Mouse (Mus musculus) hindbrain, embryonic 12.5 days (tissue): ENCODE data around the gene Cdk5. TPM values are rescaled to one million over a fixed set of nuclear protein-coding genes. Genes with fewer than 3 reads are reported as not detected.
A peak's percentile ranks its signal among the peaks of the same experiment; 100 is the strongest.

Experiments used
- ATAC-seq: fragments of 200-750 bp; cut with Nextera tagmentation; 2 replicates; pipeline ENCODE4 v1.8.0; 2017; ENCODE audit warnings: moderate TSS enrichment; ENCODE audit not compliant: low FRiP score
- H3K27ac ChIP-seq: fragments of 300-500 bp; sonication (generic); 2 replicates; pipeline ENCODE4 v1.5.1; 2016; ENCODE audit warnings: mild to moderate bottlenecking
- H3K27me3 ChIP-seq: fragments of 300-500 bp; sonication (generic); 2 replicates; pipeline ENCODE4 v1.6.1; 2016; ENCODE audit warnings: mild to moderate bottlenecking
- H3K36me3 ChIP-seq: fragments of 300-500 bp; sonication (generic); 2 replicates; pipeline ENCODE4 v1.6.1; 2016; ENCODE audit warnings: mild to moderate bottlenecking
- H3K4me1 ChIP-seq: fragments of 300-500 bp; sonication (generic); 2 replicates; pipeline ENCODE4 v1.6.1; 2016
- H3K4me2 ChIP-seq: fragments of 300-500 bp; sonication (generic); replicated peaks from 2 replicates; pipeline ENCODE4 v1.6.1; 2016; ENCODE audit warnings: mild to moderate bottlenecking
- H3K4me3 ChIP-seq: fragments of 300-500 bp; sonication (generic); 2 replicates; pipeline ENCODE4 v1.5.1; 2016; ENCODE audit warnings: mild to moderate bottlenecking
- H3K9ac ChIP-seq: fragments of 300-500 bp; sonication (generic); 2 replicates; pipeline ENCODE4 v1.6.1; 2016; ENCODE audit warnings: mild to moderate bottlenecking, moderate library complexity
- H3K9me3 ChIP-seq: fragments of 300-500 bp; sonication (generic); replicated peaks from 2 replicates; pipeline ENCODE4 v1.6.1; 2016; ENCODE audit warnings: mild to moderate bottlenecking
- WGBS: fragments of 180-500 bp; shearing (Covaris S2); methylation state at CpG from one replicate; pipeline ENCODE4 v1.1.7; 2016; 5-methylcytosine and 5-hydroxymethylcytosine counted together
- polyA plus RNA-seq: library from polyadenylated mRNA; unstranded; fragments of >200 nt; fragmentation: Nextera tagmentation; extraction: Ambion mirVana; gene quantifications from 2 replicates; pipeline ENCODE4 v1.2.1, GENCODE M21; 2016

The Cdk5 gene
- polyA plus RNA-seq, 1 experiment from 2014 or later, result 61.0 TPM

DNA sequence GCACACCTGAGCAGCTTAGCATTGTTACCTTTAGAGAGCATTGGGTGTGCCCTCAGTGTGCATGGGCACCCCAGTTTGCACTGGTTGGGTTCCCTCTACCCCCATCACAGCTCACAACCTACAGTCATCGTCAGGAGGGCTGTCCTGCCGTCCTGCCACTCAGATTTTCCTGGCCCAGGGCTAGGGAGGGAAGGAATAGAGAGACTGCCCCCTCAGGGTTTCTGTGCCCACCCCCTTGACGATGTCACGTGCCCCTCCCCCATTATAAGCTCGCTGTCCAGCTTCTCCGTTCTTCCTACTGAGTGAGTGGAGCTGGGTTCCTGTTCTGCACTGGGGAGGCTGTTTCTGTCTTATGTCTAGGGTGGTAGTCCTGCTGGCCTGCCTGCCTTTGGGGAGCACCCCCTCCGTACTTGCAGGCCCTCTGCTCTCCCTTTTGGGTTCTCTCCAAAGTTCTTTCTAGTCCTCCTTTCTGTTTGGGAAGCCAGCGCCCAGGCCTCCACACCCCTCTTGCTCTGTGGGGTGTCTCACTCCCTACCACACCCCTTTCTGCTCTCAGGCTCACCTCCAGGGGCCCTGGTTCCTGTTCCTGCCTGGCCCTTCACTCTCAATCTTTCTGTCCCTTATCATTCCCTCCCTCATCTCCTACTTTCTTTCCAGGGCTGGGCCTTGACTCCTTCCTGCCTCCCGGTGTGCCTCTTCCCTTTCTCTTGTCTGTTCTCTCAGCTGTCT is 3.4 kb upstream of the Cdk5 start:
- Histone ChIP-seq H3K27ac (no peak overlapping the region), H3K9ac (0 out of 2 replicates have a peak overlapping the region, but pooled peaks have one; percentile 69), H3K4me1 (peaks cover 61% of the 10 kb centered on the region), H3K4me2 (peak overlapping the region; percentile 80), H3K36me3 (peaks cover 25% of the 10 kb centered on the region), H3K9me3 (no peaks in the 10 kb centered on the region), H3K4me3 (peak overlapping the region; percentile 57; the same call in 1 of the 2 replicates), H3K27me3 (peaks cover 13% of the 10 kb centered on the region; the same call in 1 of the 2 replicates)
- WGBS, result 10% methylated on average over 9 of the region's 9 CpGs
- ATAC-seq, result no peak

DNA sequence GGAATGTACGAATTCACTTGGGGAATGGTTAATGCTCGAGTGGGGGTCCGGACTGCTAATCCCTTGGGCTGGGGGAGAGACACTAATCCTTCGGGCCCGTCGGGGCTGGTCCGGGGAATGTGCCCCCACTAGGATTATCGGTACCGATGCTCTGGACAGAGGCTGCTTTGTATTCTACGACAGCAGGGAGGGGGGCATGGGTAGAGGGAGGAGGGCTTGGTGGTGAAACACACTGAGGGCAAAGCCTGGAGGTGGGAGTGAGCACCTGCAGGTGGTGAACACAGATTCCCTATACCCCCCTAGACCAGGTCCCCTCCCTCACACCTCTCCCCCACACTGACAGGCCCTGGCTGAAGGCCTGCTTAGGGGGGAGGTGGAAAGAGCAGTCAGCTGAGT is 2.7 kb upstream of the Cdk5 start:
- Histone ChIP-seq H3K4me2 (peak overlapping the region; percentile 80), H3K4me3 (peak overlapping the region; percentile 57), H3K27ac (peak overlapping the region; percentile 90; the same call in 1 of the 2 replicates), H3K9me3 (no peaks in the 10 kb centered on the region), H3K36me3 (peaks cover 19% of the 10 kb centered on the region), H3K4me1 (peaks cover 61% of the 10 kb centered on the region), H3K9ac (peak overlapping the region; percentile 69), H3K27me3 (peaks cover 13% of the 10 kb centered on the region; the same call in 1 of the 2 replicates)
- no peak for ATAC-seq
- 1% methylated on average over 10 of the region's 10 CpGs for WGBS

DNA sequence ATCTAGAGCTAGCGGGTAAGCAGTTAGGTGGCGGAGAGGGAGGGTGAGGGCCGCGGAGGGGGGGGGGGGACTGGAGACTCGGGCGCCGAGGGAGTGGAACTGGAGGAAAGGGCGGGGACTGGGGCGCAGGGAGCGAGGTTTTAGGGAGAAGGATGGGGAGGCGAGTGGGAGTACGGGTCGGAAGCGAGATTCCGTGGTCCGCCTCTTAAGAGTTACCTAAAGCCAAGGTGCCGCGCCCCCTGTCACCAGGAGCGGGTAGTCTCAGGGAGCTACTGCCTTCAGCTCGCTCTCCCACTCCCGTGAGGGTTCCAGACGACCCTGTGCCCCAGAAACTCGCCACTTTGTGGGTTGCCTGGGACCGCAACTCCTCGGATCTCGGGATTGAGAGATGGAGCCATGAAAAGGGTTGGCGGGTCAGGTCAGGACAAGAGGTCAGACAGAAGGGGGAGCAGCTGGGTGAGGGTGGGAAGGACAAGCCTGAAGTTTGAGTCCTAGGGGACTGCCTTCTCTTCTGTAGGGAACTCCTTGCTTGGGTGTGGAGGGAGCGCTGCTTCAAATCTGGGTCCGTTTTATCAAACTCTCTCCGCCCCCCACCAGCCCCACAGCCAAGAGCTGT is 2.2 kb upstream of the Cdk5 start:
- Histone ChIP-seq H3K4me1 (peaks cover 61% of the 10 kb centered on the region), H3K9me3 (no peaks in the 10 kb centered on the region), H3K27ac (peak overlapping the region; percentile 90; the same call in 1 of the 2 replicates), H3K4me2 (peak overlapping the region; percentile 80), H3K9ac (peak overlapping the region; percentile 69), H3K36me3 (peaks cover 19% of the 10 kb centered on the region), H3K4me3 (peak overlapping the region; percentile 57), H3K27me3 (peaks cover 13% of the 10 kb centered on the region; the same call in 1 of the 2 replicates)
- ATAC-seq, result no peak
- WGBS, result under 1% methylated on average over 24 of the region's 30 CpGs

DNA sequence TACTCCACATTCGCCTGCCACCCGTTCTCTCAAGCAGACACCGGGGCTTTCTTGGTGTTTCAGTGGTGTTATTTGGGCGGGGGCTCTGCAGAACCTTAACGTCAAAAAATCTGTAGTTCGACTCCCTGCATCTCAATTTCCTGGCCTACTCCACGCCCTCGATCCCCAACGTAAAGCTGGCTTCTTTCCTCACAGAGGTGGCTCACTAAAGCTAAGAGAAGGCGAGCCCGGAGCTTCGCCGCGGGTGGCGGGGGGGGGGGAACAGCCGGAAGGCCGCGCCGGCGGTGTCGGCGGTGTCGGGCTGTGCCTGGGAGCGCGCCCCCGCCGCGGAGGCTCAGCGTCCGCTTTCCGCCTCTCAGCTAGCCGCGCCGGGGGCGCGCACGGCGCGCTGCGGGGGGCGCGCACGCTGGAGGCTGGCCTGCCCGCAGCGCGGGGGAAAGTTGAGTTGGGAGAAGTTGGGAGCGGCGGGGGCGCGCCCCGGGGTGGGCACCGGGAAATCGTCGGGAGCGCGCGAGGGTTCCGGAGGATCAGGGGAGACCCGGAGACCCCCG is 1.6 kb upstream of the Cdk5 start:
- H3K4me2 ChIP-seq, result peak overlapping the region; percentile 80
- peaks cover 61% of the 10 kb centered on the region for H3K4me1 ChIP-seq
- WGBS, result under 1% methylated on average over 55 of the region's 60 CpGs
- peaks cover 13% of the 10 kb centered on the region; the same call in 1 of the 2 replicates for H3K27me3 ChIP-seq
- peak overlapping the region; percentile 57 for H3K4me3 ChIP-seq
- no peak for ATAC-seq
- H3K36me3 ChIP-seq, result peaks cover 20% of the 10 kb centered on the region
- no peaks in the 10 kb centered on the region for H3K9me3 ChIP-seq
- H3K27ac ChIP-seq, result peak overlapping the region; percentile 90
- peak overlapping the region; percentile 69 for H3K9ac ChIP-seq

DNA sequence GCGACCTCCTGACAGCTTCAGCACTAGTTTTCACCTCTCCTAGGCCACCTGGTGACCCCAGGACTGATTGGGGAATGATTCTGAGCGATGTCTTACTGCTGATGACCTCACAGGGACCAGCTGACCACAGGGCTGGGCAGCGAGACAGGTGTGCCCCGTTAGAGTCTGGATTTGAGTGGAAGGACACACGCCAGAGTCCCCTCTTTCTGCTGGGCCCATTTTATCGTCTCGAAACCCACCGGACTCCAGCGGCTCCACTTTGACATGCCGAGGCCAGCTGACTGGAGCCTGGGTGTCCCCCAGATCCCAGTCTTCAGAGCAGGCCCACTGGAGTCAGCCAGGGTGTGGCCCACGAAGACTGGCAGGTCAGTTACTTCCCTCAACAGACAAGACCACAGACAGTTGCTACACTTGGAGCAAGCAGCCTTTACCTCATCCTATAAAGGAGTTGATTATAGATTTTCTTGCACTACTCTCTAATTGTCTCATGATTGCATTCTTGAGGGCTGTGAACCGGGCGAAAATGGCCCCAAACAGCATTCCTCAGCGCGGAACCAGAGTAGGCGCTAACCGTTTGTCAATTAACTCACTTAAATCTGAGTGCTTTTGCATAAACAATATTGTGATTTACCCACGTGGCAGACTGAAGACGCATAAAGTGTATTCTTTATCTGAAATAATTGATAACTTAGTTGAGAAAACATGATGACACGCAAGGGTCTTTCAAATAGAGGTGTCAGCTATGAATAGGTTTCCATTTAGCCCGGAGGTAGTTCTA is 863 bp upstream of the Cdk5 start:
- ATAC-seq, result 0 out of 2 replicates have a peak, but pooled peaks have one; percentile 1
- Histone ChIP-seq H3K4me2 (peak overlapping the region; percentile 80), H3K9ac (peak overlapping the region; percentile 72), H3K36me3 (peaks cover 20% of the 10 kb centered on the region), H3K27me3 (peaks cover 13% of the 10 kb centered on the region; the same call in 1 of the 2 replicates), H3K4me3 (peak overlapping the region; percentile 57), H3K4me1 (peaks cover 61% of the 10 kb centered on the region), H3K9me3 (no peaks in the 10 kb centered on the region), H3K27ac (peak overlapping the region; percentile 90)
- 13% methylated on average over 21 of the region's 21 CpGs for WGBS

DNA sequence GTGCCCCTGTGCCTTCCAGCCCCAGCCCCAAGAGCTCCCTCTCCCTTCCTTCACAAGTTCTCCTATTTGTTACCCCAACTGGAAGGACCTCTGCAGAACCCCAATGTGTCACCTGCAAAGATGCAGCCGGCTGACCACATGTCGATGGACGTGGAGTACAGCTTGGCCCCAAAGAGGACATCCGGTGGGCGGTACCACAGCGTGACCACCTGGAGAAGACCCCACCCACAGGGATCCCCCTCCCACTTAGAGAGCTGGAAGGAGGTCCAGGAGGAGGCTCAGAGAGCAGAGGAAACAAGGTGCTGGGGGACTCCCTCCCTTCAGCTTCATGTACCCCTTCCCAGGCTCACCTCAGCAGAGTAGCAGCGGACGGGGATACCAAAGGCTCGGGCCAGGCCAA is 2.9 kb downstream of the Cdk5 start:
- ATAC-seq, result no peak

DNA sequence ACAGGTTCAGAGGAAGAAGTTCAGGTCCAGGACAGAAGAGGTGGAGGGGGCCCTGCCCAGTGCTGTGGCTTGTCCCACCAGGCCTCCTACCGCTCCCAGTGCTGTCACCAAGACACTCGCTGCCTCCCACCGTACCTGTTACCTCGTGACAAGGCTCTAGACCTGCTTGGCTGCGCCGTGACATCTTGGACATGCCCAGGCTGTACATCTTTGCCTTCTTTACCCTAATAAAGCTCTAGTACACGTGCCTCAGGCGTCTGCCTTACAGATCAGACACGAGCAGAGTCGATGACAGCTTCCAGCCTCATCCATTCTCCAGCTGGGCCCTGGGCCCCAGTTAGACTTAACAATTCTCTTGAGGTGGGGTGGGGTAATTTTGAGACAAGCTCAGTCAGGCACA is 5.7 kb downstream of the Cdk5 start:
- no peak overlapping the region for H3K4me2 ChIP-seq
- H3K27me3 ChIP-seq, result peaks cover 3% of the 10 kb centered on the region; the same call in 1 of the 2 replicates
- no peak overlapping the region for H3K9ac ChIP-seq
- 94% methylated on average over 10 of the region's 10 CpGs for WGBS
- peaks cover 25% of the 10 kb centered on the region for H3K36me3 ChIP-seq
- no peak for ATAC-seq
- no peak overlapping the region for H3K27ac ChIP-seq
- no peak overlapping the region for H3K4me3 ChIP-seq
- H3K9me3 ChIP-seq, result no peaks in the 10 kb centered on the region
- peaks cover 29% of the 10 kb centered on the region for H3K4me1 ChIP-seq

More for the DNA sequence above, 2.9 kb downstream of the Cdk5 start:
- H3K4me2 ChIP-seq, result no peak overlapping the region
- no peak overlapping the region for H3K4me3 ChIP-seq
- H3K27me3 ChIP-seq, result no peaks in the 10 kb centered on the region
- peaks cover 34% of the 10 kb centered on the region for H3K4me1 ChIP-seq
- H3K9me3 ChIP-seq, result no peaks in the 10 kb centered on the region
- 91% methylated on average over 9 of the region's 9 CpGs for WGBS
- H3K36me3 ChIP-seq, result peaks cover 25% of the 10 kb centered on the region
- no peak overlapping the region for H3K27ac ChIP-seq
- no peak overlapping the region for H3K9ac ChIP-seq

DNA sequence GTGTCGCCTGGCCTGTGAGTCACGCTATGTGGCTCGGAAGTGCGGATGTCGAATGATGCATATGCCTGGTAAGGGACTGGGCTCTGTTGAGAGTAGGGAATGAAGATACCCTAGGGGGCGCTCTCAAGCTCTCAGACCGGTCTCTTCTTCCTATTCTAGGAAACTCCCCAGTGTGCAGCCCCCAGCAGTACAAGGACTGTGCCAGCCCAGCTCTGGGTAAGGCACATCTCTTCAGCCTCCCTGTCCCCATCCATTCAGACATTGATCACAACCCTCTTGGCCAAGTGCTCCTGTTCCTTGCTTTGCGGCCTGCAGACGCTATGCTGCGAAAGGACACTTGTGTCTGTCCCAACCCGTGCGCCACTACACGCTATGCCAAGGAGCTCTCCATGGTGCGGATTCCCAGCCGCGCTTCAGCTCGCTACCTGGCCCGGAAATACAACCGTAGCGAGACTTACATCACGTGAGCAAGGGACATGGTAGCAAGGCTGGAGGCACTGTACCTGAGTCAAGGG is 7.1 kb downstream of the Cdk5 start:
- Histone ChIP-seq H3K4me2 (peak overlapping the region; percentile 24; the same call in 1 of the 2 replicates), H3K27ac (no peak overlapping the region), H3K27me3 (peaks cover 3% of the 10 kb centered on the region; the same call in 1 of the 2 replicates), H3K36me3 (peaks cover 25% of the 10 kb centered on the region), H3K9ac (peak overlapping the region; percentile 19; the same call in 1 of the 2 replicates), H3K9me3 (no peaks in the 10 kb centered on the region), H3K4me3 (no peak overlapping the region), H3K4me1 (peaks cover 20% of the 10 kb centered on the region)
- 3% methylated on average over 21 of the region's 21 CpGs for WGBS
- peak; percentile 68 for ATAC-seq

DNA sequence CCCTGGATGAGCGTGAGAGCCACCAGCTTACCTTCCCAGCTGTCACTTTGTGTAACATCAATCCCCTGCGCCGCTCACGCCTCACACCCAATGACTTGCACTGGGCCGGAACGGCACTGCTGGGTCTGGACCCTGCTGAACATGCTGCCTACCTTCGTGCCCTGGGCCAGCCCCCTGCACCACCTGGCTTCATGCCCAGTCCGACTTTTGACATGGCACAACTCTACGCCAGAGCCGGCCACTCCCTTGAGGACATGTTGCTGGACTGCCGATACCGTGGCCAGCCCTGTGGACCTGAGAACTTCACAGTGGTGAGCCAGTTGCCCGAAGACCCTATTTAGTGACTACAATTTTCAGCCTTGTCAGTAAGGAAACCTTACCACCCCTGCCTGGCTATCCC is 9.4 kb downstream of the Cdk5 start:
- Histone ChIP-seq H3K9me3 (no peaks in the 10 kb centered on the region), H3K9ac (0 out of 2 replicates have a peak overlapping the region, but pooled peaks have one; percentile 4), H3K27ac (0 out of 2 replicates have a peak overlapping the region, but pooled peaks have one; percentile 55), H3K27me3 (peaks cover 3% of the 10 kb centered on the region; the same call in 1 of the 2 replicates), H3K36me3 (peaks cover 3% of the 10 kb centered on the region), H3K4me1 (peaks cover 20% of the 10 kb centered on the region), H3K4me2 (no peak overlapping the region), H3K4me3 (no peak overlapping the region)
- 83% methylated on average over 13 of the region's 13 CpGs for WGBS
- ATAC-seq, result no peak

DNA sequence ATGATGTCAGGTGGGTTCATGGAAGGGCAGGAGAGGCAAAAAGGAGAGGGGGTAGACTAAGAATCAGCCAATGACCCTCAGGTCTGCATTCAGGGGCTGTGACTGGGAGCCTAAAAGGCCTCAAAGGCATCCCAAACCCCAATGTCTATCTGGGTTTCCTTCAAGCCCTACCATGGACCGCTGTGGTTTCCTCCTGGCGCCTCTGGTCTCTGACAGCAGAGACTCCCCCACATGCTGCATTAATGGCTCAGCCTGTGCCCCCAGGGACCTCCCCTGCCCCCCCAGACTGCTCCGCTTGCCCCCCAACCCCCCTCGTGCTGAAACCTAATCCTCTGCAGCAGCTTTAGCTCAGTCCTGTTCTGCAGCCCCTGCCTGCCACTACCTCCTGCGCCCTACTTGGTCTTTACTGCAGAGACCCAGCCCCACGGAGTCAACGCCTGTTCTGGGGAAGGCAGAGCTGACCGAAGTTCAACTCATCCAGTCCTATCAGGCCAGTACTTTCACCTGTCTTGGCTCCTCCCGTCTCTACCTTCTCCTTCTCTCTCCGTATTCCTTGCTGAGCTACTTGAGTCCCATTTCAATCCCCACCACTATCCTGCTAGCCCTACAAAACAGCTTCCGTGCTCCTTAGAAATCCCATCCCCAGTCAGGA is 10.2 kb downstream of the Cdk5 start, which contains the start of gene Asic3:
Asic3 (plus strand) TSS at position 351 of the 652 bp plus-strand sequence.
- no peak for ATAC-seq
- Histone ChIP-seq H3K4me3 (no peak within 1 kb of the TSS), H3K4me2 (no peak within 1 kb of the TSS), H3K9ac (peak within 1 kb of the TSS; percentile 29; the same call in 1 of the 2 replicates), H3K27me3 (peaks cover 3% of the 10 kb centered on the region; the same call in 1 of the 2 replicates), H3K4me1 (peaks cover 20% of the 10 kb centered on the region), H3K36me3 (0 out of 2 replicates have a peak, but pooled peaks cover 3% of the 10 kb centered on the region), H3K9me3 (no peaks in the 10 kb centered on the region), H3K27ac (0 out of 2 replicates have a peak within 1 kb of the TSS, but pooled peaks have one; percentile 55)
- WGBS, result 46% methylated on average over 11 of the region's 11 CpGs

DNA sequence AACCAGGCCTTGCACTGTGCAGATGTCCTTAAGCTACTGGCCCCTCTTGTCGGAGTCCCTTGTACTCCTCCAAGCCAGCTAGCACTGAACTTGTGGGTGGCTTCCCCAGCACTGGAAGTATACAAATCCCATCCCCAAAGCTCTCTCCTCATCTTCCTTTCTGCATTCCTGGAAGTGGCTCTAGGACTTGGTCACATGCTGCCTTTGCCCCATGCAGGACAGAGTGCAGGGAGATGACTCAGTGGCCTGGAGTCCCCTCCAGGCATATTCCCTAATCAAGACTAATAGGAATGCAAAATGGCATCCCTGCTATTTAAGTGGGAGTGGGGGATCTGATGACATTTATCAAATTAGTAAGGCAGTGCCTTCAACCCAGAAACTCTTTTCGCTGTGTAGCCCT is 11.3 kb downstream of the Cdk5 start:
- WGBS, result 89% methylated on average over 2 of the region's 2 CpGs

More for the DNA sequence above, 11.3 kb downstream of the Cdk5 start:
- Histone ChIP-seq H3K27ac (no peak overlapping the region), H3K36me3 (peaks cover 13% of the 10 kb centered on the region), H3K9ac (no peak overlapping the region), H3K4me1 (peaks cover 20% of the 10 kb centered on the region), H3K4me3 (no peak overlapping the region), H3K27me3 (peaks cover 3% of the 10 kb centered on the region; the same call in 1 of the 2 replicates), H3K4me2 (no peak overlapping the region), H3K9me3 (no peaks in the 10 kb centered on the region)
- no peak for ATAC-seq
